Mouse (Mus musculus) bone marrow macrophage, adult 2 months (primary cell): ENCODE results near the gene Rangap1.
"Not testable (repeated sequence)": the region's sequence is repeated elsewhere in the genome, so short reads cannot be mapped to it uniquely, and the experiment has no call there.

Source experiments
- CTCF ChIP-seq: IDR thresholded peaks from 2 replicates; pipeline ENCODE4 v1.5.1; 2012; ENCODE audit warnings: low read depth, mild to moderate bottlenecking, low read length, moderate library complexity
- POLR2A ChIP-seq: IDR thresholded peaks from 2 replicates; pipeline ENCODE4 v1.6.1; 2012; ENCODE audit warnings: mild to moderate bottlenecking, low read depth, low read length, borderline replicate concordance

DNA sequence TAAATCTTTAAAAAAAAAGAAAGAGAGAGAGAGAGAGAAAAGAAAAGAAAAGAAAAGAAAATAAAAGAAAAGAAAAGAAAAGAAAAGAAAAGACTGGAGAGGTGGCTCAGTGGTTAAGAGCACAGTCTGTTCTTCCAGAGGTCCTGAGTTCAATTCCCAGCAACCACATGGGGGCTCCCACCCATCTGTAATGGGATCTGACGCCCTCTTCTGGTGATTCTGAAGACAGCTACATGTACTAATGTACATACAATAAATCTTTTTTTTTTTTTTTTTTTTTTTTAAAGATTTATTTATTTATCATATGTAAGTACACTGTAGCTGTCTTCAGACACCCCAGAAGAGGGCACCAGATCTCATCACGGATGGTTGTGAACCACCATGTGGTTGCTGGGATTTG, 3.0 kb downstream of the Rangap1 start:
- not testable (repeated sequence) for TF ChIP-seq CTCF, POLR2A
